In the genomic region with DNA sequence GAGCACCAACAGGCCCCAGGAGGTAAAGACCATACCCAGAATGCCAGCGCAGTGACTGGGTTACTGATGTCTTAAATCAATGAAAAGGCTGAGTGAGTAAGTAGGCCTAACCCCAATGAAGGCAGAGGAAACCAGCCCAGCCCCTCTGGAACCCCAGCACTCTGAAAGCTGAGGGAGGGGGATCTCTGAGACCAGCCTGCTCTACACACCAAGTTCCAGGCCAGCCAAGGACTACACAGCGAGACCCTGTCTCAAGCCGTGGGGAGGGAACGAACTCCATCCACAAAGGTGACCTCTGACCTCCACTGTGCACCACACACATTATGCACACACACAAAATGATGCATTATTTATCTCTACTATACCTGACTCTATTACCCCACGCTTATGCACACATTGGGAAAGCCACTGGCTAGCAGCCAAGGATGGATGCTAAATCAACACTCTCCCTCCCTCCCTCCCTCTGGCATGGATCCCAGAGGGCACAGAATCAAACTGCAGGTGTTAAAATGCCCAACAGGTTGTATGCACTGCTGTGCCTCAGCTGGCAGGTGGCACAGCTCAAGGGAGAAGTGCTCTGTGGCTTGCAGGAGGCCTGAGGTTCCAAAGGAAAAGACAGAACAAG, we compare ENCODE assay signal across 9 mouse cellular contexts. TPM values are rescaled to one million over a fixed set of nuclear protein-coding genes. Genes with fewer than 3 reads are reported as not detected.
DNase-seq lines count a peak whose midpoint lies in the region; ATAC-seq and TF ChIP-seq lines count a peak whose summit lies in the region.
"Had no signal": no experiment of that assay in that cellular context is flagged by ENCODE, and none has a peak within 500 bp of the region (broad histone marks: within the 10 kb centered on the region; RNA-seq: fewer than 3 reads in every experiment).

No protein-coding gene starts in this region.

- H3K4me1 ChIP-seq in kidney, embryonic 16.5 days (ENCODE audit: insufficient read depth, low read length) = peaks cover 22% of the 10 kb centered on the region
- no peaks in the 10 kb centered on the region for H3K4me1 ChIP-seq in embryonic facial prominence, embryonic 14.5 days (ENCODE audit: control insufficient read depth, insufficient read depth, low read length)
- H3K4me1 ChIP-seq in intestine, postnatal 0 days (replicated peaks; ENCODE audit: control insufficient read depth, insufficient read depth, low read length) = no peaks in the 10 kb centered on the region; the same call in none of the 2 replicates

- peak; percentile 25; the same call in 1 of the 2 replicates for ATAC-seq in kidney, embryonic 16.5 days (ENCODE audit: low FRiP score, low TSS enrichment)
- peak; percentile 82 for ATAC-seq in embryonic facial prominence, embryonic 14.5 days (ENCODE audit: low read depth)
- ATAC-seq in intestine, postnatal 0 days = peak; percentile 88

- H3K9me3 ChIP-seq in kidney, embryonic 16.5 days (ENCODE audit: low read length) = no peaks in the 10 kb centered on the region
- H3K9me3 ChIP-seq in embryonic facial prominence, embryonic 14.5 days (ENCODE audit: control insufficient read depth, low read length) = no peaks in the 10 kb centered on the region
- no peaks in the 10 kb centered on the region for H3K9me3 ChIP-seq in intestine, postnatal 0 days (ENCODE audit: control insufficient read depth)

- H3K27ac ChIP-seq in kidney, embryonic 16.5 days (ENCODE audit: low read length) = peak overlapping the region; percentile 27; the same call in 1 of the 2 replicates
- no peak overlapping the region for H3K27ac ChIP-seq in embryonic facial prominence, embryonic 14.5 days (replicated peaks; ENCODE audit: low read depth, low read length)
- no peak overlapping the region for H3K27ac ChIP-seq in intestine, postnatal 0 days (ENCODE audit: low read depth, low read length)
- no peak overlapping the region for H3K27ac ChIP-seq in layer of hippocampus, adult 2 months

- H3K36me3 ChIP-seq in kidney, embryonic 16.5 days (ENCODE audit: insufficient read depth, low read length) = no peaks in the 10 kb centered on the region
- no peaks in the 10 kb centered on the region for H3K36me3 ChIP-seq in embryonic facial prominence, embryonic 14.5 days (ENCODE audit: control insufficient read depth, insufficient read depth, low read length)
- no peaks in the 10 kb centered on the region for H3K36me3 ChIP-seq in intestine, postnatal 0 days (ENCODE audit: control insufficient read depth, insufficient read depth)

- 57% methylated on average over 5 of the region's 5 CpGs for WGBS in kidney, embryonic 16.5 days
- WGBS in embryonic facial prominence, embryonic 14.5 days = 43% methylated on average over 5 of the region's 5 CpGs
- 36% methylated on average over 5 of the region's 5 CpGs for WGBS in intestine, postnatal 0 days

- peak; percentile 34; the same call in 1 of the 2 replicates for TF ChIP-seq CTCF in intestine, postnatal 0 days (IDR thresholded peaks at IDR 0.05; ENCODE audit: low read depth)
- no peak for TF ChIP-seq CTCF in layer of hippocampus, adult 2 months (conservative IDR thresholded peaks at IDR 0.05)

- no peak for DNase-seq in kidney, adult 9 months
- DNase-seq in embryonic facial prominence, embryonic 14.5 days (ENCODE audit: low spot score) = peak; percentile 85
- DNase-seq in lung, postnatal 4 days = peak; percentile 66 to 73
- DNase-seq in spleen, postnatal 4 days (ENCODE audit: low spot score in 2 of 2) = no peak
- no peak for DNase-seq in spleen, postnatal 36 days (ENCODE audit: low spot score in 2 of 2)
- DNase-seq in layer of hippocampus, adult 2 months (ENCODE audit: low spot score in 2 of 2) = no peak

- H3K27me3 ChIP-seq in kidney, embryonic 16.5 days (ENCODE audit: insufficient read depth, low read length) = 0 out of 2 replicates have a peak, but pooled peaks cover 5% of the 10 kb centered on the region
- H3K27me3 ChIP-seq in embryonic facial prominence, embryonic 14.5 days (replicated peaks; ENCODE audit: control insufficient read depth, insufficient read depth, low read length) = peaks cover 12% of the 10 kb centered on the region
- H3K27me3 ChIP-seq in intestine, postnatal 0 days (replicated peaks; ENCODE audit: control insufficient read depth, insufficient read depth, low read length) = no peaks in the 10 kb centered on the region
- H3K27me3 ChIP-seq: CH12.LX had no signal

- H3K4me3 ChIP-seq in kidney, embryonic 16.5 days (ENCODE audit: low read length) = no peak overlapping the region
- no peak overlapping the region for H3K4me3 ChIP-seq in embryonic facial prominence, embryonic 14.5 days (ENCODE audit: low read depth, low read length)
- no peak overlapping the region for H3K4me3 ChIP-seq in intestine, postnatal 0 days (ENCODE audit: low read depth, low read length)
- H3K4me3 ChIP-seq in layer of hippocampus, adult 2 months = no peak overlapping the region

- no peak overlapping the region for H3K4me2 ChIP-seq in kidney, embryonic 16.5 days (replicated peaks; ENCODE audit: low read depth, low read length)
- H3K4me2 ChIP-seq in embryonic facial prominence, embryonic 14.5 days (ENCODE audit: low read depth, low read length) = no peak overlapping the region
- H3K4me2 ChIP-seq in intestine, postnatal 0 days (replicated peaks; ENCODE audit: low read depth) = no peak overlapping the region

- no peak overlapping the region for H3K9ac ChIP-seq in kidney, embryonic 16.5 days (replicated peaks; ENCODE audit: low read length)
- H3K9ac ChIP-seq in embryonic facial prominence, embryonic 14.5 days (ENCODE audit: low read depth, low read length) = no peak overlapping the region
- no peak overlapping the region for H3K9ac ChIP-seq in intestine, postnatal 0 days (ENCODE audit: low read depth, low read length)

RNA-seq across cellular contexts. Expression of a gene that starts 9.7 kb away (rescaled TPM):
- 0.69 and 0.89 TPM in 2 replicates for polyA plus RNA-seq in kidney, embryonic 16.5 days (2015; fragmentation: Nextera tagmentation; extraction: Ambion mirVana)
- polyA plus RNA-seq in embryonic facial prominence, embryonic 14.5 days (2014; fragmentation: Nextera tagmentation; extraction: Ambion mirVana) = 0.06 and 0.13 TPM in 2 replicates
- 1.5 and 2.0 TPM in 2 replicates for polyA plus RNA-seq in intestine, postnatal 0 days (2015; fragmentation: Nextera tagmentation; extraction: Ambion mirVana)
- 1 to 10 TPM; 1.3 to 1.4 TPM for total RNA-seq in layer of hippocampus, adult 2 months (2021)

RNA-seq across cellular contexts. Expression of a gene that starts 39.0 kb away (rescaled TPM):
- polyA plus RNA-seq in kidney, embryonic 16.5 days (2015; fragmentation: Nextera tagmentation; extraction: Ambion mirVana) = 0.22 and 0.36 TPM in 2 replicates
- polyA plus RNA-seq in embryonic facial prominence, embryonic 14.5 days (2014; fragmentation: Nextera tagmentation; extraction: Ambion mirVana) = 1.3 and 1.4 TPM in 2 replicates
- polyA plus RNA-seq in intestine, postnatal 0 days (2015; fragmentation: Nextera tagmentation; extraction: Ambion mirVana) = not detected in 2 replicates
- total RNA-seq in layer of hippocampus, adult 2 months (2021) = not detected
- total RNA-seq: CH12.LX had no signal

RNA-seq across cellular contexts. Expression of a gene that starts 49.8 kb away (rescaled TPM):
- 0.49 and 1.4 TPM in 2 replicates for polyA plus RNA-seq in kidney, embryonic 16.5 days (2015; fragmentation: Nextera tagmentation; extraction: Ambion mirVana)
- polyA plus RNA-seq in embryonic facial prominence, embryonic 14.5 days (2014; fragmentation: Nextera tagmentation; extraction: Ambion mirVana) = 0.75 and 1.1 TPM in 2 replicates
- polyA plus RNA-seq in intestine, postnatal 0 days (2015; fragmentation: Nextera tagmentation; extraction: Ambion mirVana) = 2.3 TPM in 2 replicates
- not detected for total RNA-seq in layer of hippocampus, adult 2 months (2021)

Comparison
In these comparisons a context has a peak if more than half of its experiments do, and no peak if none do; other contexts are left out.
1. ATAC-seq: peak in every context shown above with its lines; median percentile 88 in intestine, postnatal 0 days; 82 in embryonic facial prominence, embryonic 14.5 days; 25 in kidney, embryonic 16.5 days.
2. DNase-seq: peak in embryonic facial prominence, embryonic 14.5 days (single experiment) and lung, postnatal 4 days (2 of 2); none in kidney, adult 9 months (single experiment), spleen, postnatal 4 days (0 of 2), spleen, postnatal 36 days (0 of 2) and layer of hippocampus, adult 2 months (0 of 2).